Mouse (Mus musculus) midbrain, embryonic 15.5 days (tissue): Measurements from ENCODE around the gene Nudt13. TPM values are rescaled to one million over a fixed set of nuclear protein-coding genes. Genes with fewer than 3 reads are reported as not detected.

ENCODE experiments used
- ATAC-seq: fragments of 200-750 bp; cut with Nextera tagmentation; replicated peaks from 2 replicates; pipeline ENCODE4 v1.8.0; 2017; ENCODE audit warnings: moderate TSS enrichment
- H3K27ac ChIP-seq: fragments of 300-500 bp; sonication (generic); 2 replicates; pipeline ENCODE4 v1.5.1; 2015; ENCODE audit warnings: mild to moderate bottlenecking, inconsistent platforms
- H3K27me3 ChIP-seq: fragments of 300-500 bp; sonication (generic); replicated peaks from 2 replicates; pipeline ENCODE4 v1.6.1; 2015; ENCODE audit warnings: inconsistent platforms
- H3K36me3 ChIP-seq: fragments of 300-500 bp; sonication (generic); replicated peaks from 2 replicates; pipeline ENCODE4 v1.6.1; 2015; ENCODE audit warnings: inconsistent platforms
- H3K4me1 ChIP-seq: fragments of 300-500 bp; sonication (generic); 2 replicates; pipeline ENCODE4 v1.6.1; 2015; ENCODE audit warnings: inconsistent platforms
- H3K4me2 ChIP-seq: fragments of 300-500 bp; sonication (generic); 2 replicates; pipeline ENCODE4 v1.6.1; 2015; ENCODE audit warnings: inconsistent platforms, mild to moderate bottlenecking, moderate library complexity
- H3K4me3 ChIP-seq: fragments of 300-500 bp; sonication (generic); 2 replicates; pipeline ENCODE4 v1.5.1; 2015; ENCODE audit warnings: mild to moderate bottlenecking, inconsistent platforms
- H3K9ac ChIP-seq: fragments of 300-500 bp; sonication (generic); 2 replicates; pipeline ENCODE4 v1.6.1; 2015; ENCODE audit warnings: mild to moderate bottlenecking, inconsistent platforms
- H3K9me3 ChIP-seq: fragments of 300-500 bp; sonication (generic); 2 replicates; pipeline ENCODE4 v1.6.1; 2016; ENCODE audit warnings: inconsistent platforms
- WGBS: fragments of 180-500 bp; shearing (Covaris S2); methylation state at CpG from one replicate; pipeline ENCODE4 v1.1.7; 2015; ENCODE audit warnings: mixed read lengths; 5-methylcytosine and 5-hydroxymethylcytosine counted together
- polyA plus RNA-seq: library from polyadenylated mRNA; unstranded; fragments of >200 nt; fragmentation: Nextera tagmentation; extraction: Ambion mirVana; gene quantifications from 2 replicates; pipeline ENCODE4 v1.2.1, GENCODE M21; 2015

Nudt13 gene
- polyA plus RNA-seq: 16.7 and 18.5 TPM in 2 replicates

DNA sequence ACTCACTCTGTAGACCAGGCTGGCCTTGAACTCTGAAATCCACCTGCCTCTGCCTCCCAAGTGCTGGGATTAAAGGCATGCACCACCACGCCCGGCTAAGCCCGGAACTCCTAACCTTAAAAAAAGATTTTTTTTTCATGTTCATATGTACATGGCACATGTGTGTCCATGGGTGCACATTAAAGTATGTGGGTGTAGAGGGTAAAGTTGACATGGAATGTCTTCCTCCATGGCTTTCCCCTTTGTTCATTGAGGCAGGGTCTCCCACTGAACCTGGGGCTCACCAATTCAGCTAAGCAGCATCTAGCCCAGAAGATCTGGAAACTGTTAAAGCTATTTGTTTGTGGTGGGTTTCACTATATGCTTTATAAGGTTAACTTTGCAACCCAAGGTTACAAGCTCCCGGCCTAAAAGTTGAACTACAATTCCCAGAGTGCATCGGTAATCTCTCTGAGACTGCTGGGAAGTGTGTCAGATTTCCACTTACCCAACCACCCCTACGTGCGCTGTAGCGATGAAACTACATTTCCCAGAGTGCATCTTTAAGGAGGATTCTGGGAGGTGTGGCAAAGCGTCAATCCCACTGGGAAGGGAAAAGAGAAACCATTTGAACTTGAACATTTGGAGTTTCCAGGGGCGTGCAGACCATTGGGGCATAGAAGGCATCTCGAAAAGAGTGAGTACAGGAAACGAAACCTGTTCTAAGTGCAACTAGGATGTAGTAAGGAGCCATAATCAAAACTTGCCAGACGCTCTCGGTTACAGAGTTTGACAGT, at the start of gene Nudt13:
TSS of gene Nudt13 (plus strand) at position 581 of the 776 bp plus-strand sequence.
- Histone ChIP-seq H3K9me3 (no peaks in the 10 kb centered on the region), H3K27me3 (no peaks in the 10 kb centered on the region), H3K4me1 (peaks cover 6% of the 10 kb centered on the region), H3K27ac (no peak within 1 kb of the TSS), H3K9ac (peak within 1 kb of the TSS; percentile 38), H3K4me2 (peak within 1 kb of the TSS; percentile 57), H3K4me3 (peak within 1 kb of the TSS; percentile 51), H3K36me3 (no peaks in the 10 kb centered on the region)
- peak; percentile 97 for ATAC-seq
- 23% methylated on average over 14 of the region's 14 CpGs for WGBS

DNA sequence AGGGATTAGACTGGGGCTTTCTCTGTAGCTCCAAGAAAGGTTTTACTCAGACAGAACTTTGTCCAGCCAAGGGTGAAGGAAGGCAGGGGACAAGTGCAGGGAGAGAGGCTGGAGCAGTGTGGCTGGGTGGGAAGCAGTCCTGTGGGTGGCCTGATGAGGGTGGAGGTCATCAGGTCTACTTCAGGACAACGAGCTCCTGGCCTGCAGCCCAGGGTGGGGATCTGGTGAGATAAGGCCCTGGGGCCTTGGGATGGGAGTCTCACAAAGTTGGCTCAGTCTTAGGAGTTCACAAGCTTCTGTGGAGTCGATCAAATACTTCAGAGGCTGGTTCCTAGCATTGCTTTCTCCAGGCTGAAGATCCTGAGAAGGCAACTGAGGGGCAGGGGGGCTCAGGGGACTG, 49.2 kb upstream of the Nudt13 start:
- Histone ChIP-seq H3K4me2 (no peak overlapping the region), H3K9me3 (no peaks in the 10 kb centered on the region), H3K27ac (no peak overlapping the region), H3K36me3 (no peaks in the 10 kb centered on the region), H3K4me1 (no peaks in the 10 kb centered on the region), H3K4me3 (no peak overlapping the region), H3K9ac (no peak overlapping the region), H3K27me3 (no peaks in the 10 kb centered on the region)
- ATAC-seq: no peak
- 79% methylated on average over 2 of the region's 2 CpGs for WGBS

DNA sequence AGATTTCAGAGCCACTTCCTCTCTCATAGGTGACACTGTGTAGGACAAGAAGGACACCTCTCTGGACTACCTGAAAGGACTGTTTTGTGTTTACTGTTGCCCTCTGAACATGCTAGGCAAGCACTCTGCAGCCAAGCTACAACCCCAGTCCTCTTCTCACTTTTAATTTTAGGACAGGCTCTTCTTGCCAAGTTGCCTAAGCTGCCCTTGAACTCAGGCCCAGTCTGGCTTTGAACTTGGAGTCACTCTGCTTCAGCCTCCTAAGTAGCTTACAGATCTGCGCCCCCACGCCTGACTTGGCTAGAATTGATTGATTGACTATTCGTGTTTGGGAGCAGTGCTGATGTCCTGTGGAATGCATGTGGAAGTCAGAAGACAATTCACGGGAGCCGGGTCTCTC, 48.6 kb upstream of the Nudt13 start:
- 86% methylated on average over 5 of the region's 5 CpGs for WGBS
- H3K9me3 ChIP-seq: no peaks in the 10 kb centered on the region
- H3K4me1 ChIP-seq: no peaks in the 10 kb centered on the region
- H3K4me2 ChIP-seq: no peak overlapping the region
- no peak overlapping the region for H3K27ac ChIP-seq
- no peaks in the 10 kb centered on the region for H3K36me3 ChIP-seq
- no peak overlapping the region for H3K4me3 ChIP-seq
- no peak for ATAC-seq
- H3K27me3 ChIP-seq: no peaks in the 10 kb centered on the region
- H3K9ac ChIP-seq: no peak overlapping the region

DNA sequence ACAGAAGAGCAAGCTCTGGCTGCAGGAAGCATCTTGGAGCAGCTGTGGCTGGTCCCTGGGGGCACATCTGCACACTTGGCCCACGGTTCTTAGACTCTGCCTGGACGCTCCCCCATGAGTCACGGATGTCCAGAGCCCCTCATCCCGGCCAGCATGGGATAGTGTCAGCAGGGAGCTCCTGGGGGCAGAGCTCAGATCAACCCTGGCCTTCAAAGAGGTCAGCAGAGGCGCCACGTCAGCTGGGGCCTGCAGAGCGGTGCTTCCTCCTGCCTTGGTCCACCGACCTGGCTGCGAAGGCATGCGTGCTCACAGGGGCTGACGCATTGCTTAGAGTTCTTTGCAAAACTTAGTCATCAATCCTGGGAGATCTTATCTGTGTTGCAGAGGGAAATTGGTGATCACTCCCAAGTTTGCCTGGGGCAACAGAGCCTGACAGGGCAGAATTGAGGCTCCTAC, 47.7 kb upstream of the Nudt13 start:
- no peak for ATAC-seq
- H3K27me3 ChIP-seq: no peaks in the 10 kb centered on the region
- WGBS: 78% methylated on average over 11 of the region's 11 CpGs
- no peaks in the 10 kb centered on the region for H3K36me3 ChIP-seq
- H3K9ac ChIP-seq: no peak overlapping the region
- no peak overlapping the region for H3K27ac ChIP-seq
- H3K9me3 ChIP-seq: no peaks in the 10 kb centered on the region
- H3K4me2 ChIP-seq: no peak overlapping the region
- H3K4me3 ChIP-seq: no peak overlapping the region
- H3K4me1 ChIP-seq: no peaks in the 10 kb centered on the region

DNA sequence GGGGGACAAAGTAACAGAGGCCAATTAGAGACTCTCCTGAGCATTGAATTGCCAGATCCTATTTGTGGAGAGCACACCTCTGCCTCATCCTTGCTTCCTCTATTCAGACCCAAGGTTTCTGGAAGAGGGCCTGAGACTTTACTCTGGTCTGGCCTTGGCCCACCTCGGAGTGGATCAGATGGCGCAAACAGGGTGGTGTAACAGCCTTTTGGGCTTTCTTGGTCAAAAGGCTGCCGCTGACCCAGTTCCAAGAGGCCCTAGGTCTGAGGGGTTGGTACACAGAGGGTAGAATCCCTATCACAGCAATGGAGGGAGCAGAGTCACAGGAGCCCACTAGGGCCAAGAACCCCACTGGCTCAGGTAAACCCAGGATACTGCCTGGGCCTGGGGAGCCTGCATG, 46.5 kb upstream of the Nudt13 start:
- ATAC-seq: no peak
- H3K36me3 ChIP-seq: no peaks in the 10 kb centered on the region
- no peaks in the 10 kb centered on the region for H3K27me3 ChIP-seq
- H3K4me3 ChIP-seq: no peak overlapping the region
- no peak overlapping the region for H3K9ac ChIP-seq
- H3K4me2 ChIP-seq: no peak overlapping the region
- 93% methylated on average over 3 of the region's 3 CpGs for WGBS
- H3K4me1 ChIP-seq: no peaks in the 10 kb centered on the region
- H3K9me3 ChIP-seq: no peaks in the 10 kb centered on the region
- H3K27ac ChIP-seq: no peak overlapping the region

DNA sequence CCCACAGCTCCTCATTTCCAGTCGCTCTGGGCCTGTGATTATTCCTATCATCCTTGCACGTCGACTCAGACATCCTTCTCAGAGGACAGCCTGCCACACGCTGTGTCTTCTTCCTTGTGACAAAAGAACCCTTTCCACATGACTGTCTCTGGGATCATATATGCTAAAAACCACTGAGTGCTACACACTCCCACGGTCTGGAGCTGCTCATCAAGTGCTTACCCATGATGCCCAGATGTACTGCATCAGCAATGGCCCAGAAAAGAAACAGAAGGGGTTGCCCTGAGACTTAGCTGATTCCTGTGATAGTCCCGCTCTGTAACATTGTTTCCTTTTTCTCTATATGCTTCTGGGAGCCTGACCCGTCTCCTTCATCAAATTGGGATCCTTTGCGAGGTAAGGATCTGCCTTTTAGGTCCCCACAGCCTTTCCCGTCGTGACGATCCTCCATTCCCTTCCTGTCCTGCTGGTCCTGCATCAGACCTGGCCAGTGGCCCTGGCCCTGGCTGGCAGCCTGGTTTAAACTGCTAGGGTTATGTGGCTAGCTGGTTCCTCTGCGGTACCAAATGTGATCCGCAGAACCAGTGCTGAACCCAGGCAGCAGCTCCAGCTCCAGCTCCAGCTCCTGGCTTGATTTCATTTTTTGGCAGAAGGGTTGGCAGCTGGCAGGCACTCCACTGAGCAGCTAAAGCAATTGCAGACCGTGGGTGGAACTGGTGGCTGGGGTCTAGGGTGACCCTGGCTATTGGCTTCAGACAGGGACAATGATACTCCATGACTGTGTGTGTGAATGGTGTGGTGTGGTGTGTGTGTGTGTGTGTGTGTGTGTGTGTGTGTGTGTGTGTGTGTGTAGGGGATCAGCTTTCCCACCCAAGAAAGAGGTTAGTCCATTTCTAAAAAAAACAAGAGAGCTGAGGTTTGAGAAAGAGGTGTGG, 44.0 kb upstream of the Nudt13 start:
- 53% methylated on average over 14 of the region's 14 CpGs for WGBS
- ATAC-seq: no peak
- no peak overlapping the region for H3K4me3 ChIP-seq
- no peaks in the 10 kb centered on the region for H3K4me1 ChIP-seq
- H3K27me3 ChIP-seq: no peaks in the 10 kb centered on the region
- no peak overlapping the region for H3K4me2 ChIP-seq
- H3K27ac ChIP-seq: no peak overlapping the region
- H3K9ac ChIP-seq: no peak overlapping the region
- no peaks in the 10 kb centered on the region for H3K36me3 ChIP-seq
- no peaks in the 10 kb centered on the region for H3K9me3 ChIP-seq

DNA sequence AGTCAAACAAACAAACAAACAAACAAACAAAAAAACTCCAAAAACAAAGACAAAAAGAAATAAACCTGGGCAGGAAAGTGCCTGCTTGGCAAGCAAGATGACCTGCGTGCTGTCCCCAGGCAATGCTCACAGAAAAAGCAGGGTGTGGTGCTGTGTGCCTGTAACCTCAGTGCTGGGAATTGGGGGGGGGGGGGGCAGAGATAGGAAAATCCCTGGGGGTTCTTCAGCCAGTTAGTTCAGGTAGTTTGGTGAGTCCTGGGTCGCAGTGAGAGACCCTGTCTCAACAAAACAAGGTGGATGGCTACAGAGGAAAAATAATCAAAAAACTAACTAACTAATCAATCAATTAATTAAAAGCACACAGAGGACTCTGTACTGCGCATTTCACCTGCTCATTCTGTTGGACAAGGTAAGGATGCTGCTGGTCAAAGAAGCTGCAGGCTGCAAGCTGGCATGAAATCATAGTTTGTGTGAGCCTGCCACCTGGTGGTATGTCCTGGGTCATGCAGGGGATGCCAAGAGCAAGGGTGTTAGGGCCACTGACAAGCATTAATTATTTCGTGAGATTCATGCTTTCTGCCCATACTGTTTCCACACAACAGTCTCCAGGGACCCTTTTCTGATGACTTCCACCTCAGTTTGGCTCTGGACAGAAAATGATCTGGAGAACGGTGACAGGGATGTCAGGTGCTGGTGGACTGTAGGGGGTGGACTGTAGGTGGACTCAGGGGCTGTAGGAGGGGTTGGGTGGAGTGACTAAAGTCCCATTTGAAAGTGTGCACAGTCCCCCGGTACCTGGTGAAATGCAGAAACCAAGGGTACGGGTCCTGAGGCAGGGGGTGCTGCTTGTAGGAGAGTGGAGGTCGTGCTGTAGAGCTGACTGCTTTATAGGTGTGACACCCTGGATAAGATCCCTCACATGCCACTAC, 36.0 kb upstream of the Nudt13 start:
- H3K9ac ChIP-seq: no peak overlapping the region
- H3K4me3 ChIP-seq: no peak overlapping the region
- H3K27ac ChIP-seq: no peak overlapping the region
- no peak overlapping the region for H3K4me2 ChIP-seq
- no peaks in the 10 kb centered on the region for H3K36me3 ChIP-seq
- H3K27me3 ChIP-seq: no peaks in the 10 kb centered on the region
- H3K9me3 ChIP-seq: no peaks in the 10 kb centered on the region
- 59% methylated on average over 8 of the region's 8 CpGs for WGBS
- no peaks in the 10 kb centered on the region for H3K4me1 ChIP-seq
- peak; percentile 86 for ATAC-seq

DNA sequence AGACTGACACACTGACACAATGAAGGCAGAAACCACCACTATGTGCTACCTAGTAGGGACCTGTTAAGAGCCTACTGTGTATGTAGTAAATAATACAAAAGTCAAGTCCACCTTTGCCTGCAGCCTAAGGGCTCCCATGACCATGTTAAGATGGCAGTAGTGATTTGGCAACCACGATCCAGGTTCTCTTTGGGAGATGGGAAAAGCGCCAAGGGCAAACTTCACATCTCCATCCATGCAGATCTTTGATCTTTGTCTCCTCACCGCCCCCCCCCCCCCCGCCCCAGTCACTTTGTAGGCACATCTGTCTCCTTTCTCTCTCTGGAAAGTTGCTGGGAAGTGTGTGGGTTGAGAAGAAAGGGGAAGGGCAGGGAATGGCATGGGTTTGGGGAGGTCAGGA, 32.2 kb upstream of the Nudt13 start:
- Histone ChIP-seq H3K9me3 (no peaks in the 10 kb centered on the region), H3K9ac (no peak overlapping the region), H3K4me3 (no peak overlapping the region), H3K4me1 (no peaks in the 10 kb centered on the region), H3K27me3 (no peaks in the 10 kb centered on the region), H3K27ac (no peak overlapping the region), H3K36me3 (no peaks in the 10 kb centered on the region), H3K4me2 (no peak overlapping the region)
- ATAC-seq: no peak
- WGBS: 84% methylated on average over 2 of the region's 4 CpGs

DNA sequence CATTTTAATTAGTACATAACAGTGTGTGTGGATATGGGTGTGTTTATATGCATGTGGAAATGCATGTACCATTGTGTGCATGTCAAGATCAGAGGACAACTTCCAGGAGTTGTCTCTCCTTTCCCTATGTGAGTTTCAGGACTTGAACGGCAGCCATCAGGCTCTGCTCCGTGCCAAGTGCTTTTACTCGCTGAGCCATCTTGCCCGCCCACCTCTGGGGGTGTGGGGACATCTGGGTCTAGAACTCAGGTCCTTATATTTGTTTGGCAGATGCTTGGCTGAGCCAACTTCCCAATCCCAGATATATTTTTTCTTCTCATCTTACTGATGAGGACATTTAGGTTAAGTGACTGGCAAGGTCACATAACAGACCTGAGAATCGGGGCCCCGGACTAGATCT, 26.1 kb upstream of the Nudt13 start:
- 82% methylated on average over 6 of the region's 6 CpGs for WGBS
- Histone ChIP-seq H3K4me3 (no peak overlapping the region), H3K9me3 (no peaks in the 10 kb centered on the region), H3K4me2 (no peak overlapping the region), H3K27me3 (no peaks in the 10 kb centered on the region), H3K36me3 (no peaks in the 10 kb centered on the region), H3K4me1 (no peaks in the 10 kb centered on the region), H3K27ac (no peak overlapping the region), H3K9ac (no peak overlapping the region)
- ATAC-seq: no peak

DNA sequence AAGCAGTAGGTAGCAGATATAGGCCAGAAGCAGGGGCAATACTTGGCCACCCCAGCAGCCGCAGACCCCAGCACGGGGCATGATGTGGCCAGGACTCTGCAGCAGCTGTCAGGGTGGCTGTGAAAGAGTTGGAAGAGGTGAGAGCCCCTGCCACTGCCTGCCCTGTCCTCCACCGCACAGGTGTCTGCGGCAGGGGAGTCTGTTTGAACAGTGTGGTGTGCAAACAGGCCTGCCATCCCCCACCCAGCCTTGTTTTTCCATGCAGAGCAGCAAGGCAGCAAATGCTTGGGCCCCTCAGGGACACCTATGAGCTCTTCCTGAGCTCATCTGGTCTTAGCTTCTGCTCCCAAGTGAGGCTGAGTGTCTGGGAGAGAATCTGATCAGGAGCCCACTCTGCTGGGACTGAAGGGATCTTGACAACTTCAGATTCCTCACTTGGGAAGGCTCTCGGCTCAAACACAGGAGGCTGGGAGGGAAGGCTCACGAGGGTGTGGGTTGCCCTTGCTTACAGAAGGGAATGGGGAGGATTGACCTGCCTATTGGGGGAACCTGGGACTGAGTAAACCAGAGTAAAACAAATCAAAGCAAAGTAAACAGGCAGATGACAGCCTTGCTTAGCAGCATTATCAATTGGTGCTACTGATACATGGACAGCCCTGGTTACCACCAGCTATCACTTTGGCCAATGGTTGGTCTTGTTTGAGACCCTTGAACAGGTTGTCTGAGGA, 25.3 kb upstream of the Nudt13 start, which contains the start of gene Kcnk16:
TSS of gene Kcnk16 (minus strand) at position 118 of the 728 bp plus-strand sequence.
- ATAC-seq: no peak
- Histone ChIP-seq H3K36me3 (no peaks in the 10 kb centered on the region), H3K27ac (no peak within 1 kb of the TSS), H3K4me2 (no peak within 1 kb of the TSS), H3K27me3 (no peaks in the 10 kb centered on the region), H3K9me3 (0 out of 2 replicates have a peak, but pooled peaks cover 2% of the 10 kb centered on the region), H3K4me1 (no peaks in the 10 kb centered on the region), H3K4me3 (no peak within 1 kb of the TSS), H3K9ac (no peak within 1 kb of the TSS)
- 83% methylated on average over 6 of the region's 6 CpGs for WGBS

DNA sequence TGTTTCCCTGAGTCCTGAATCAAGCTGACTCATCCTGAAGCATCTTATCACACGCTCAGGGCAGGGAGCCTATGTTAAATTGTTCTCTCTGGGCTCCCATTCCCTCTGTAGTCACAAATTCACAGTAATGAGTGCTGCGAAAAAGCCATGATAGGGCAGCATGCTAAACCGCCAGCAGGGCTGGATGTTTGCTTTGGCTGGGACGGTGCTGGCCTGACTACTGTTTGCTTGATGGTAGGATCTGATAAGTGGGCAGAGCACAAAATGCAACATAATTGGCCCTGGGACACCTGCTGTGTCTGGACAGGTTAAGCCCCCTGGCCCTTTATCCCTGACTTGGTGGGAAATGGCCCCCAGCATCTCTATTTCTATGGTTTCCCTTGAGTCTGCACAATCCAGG, 3.1 kb upstream of the Nudt13 start:
- H3K4me2 ChIP-seq: no peak overlapping the region
- H3K4me1 ChIP-seq: peaks cover 6% of the 10 kb centered on the region
- H3K9ac ChIP-seq: no peak overlapping the region
- no peaks in the 10 kb centered on the region for H3K9me3 ChIP-seq
- no peak overlapping the region for H3K4me3 ChIP-seq
- no peak overlapping the region for H3K27ac ChIP-seq
- no peaks in the 10 kb centered on the region for H3K36me3 ChIP-seq
- H3K27me3 ChIP-seq: no peaks in the 10 kb centered on the region
- 53% methylated on average over 4 of the region's 4 CpGs for WGBS
- no peak for ATAC-seq
